ENCODE assay signal across 18 mouse cellular contexts in the genomic region with DNA sequence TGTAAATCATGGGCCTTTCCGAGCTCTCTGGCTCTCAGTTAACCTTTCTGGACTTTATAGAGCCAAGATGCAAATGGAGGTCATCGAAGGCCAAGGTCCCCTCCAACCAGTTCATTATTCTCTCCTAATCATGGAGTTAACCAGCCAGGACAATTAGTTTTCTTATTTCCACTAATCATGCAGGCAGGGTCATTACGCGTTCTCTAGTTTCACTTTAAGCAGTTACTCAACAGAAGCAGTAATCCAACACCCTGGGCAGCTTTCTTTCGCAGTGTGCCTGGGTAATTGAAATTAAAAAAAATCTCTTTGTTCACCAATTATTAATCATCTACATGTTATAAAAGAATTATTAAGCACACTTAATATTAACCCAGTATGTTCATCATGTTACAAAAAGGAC.
A peak's percentile ranks its signal among the peaks of the same experiment; 100 is the strongest.
DNase-seq lines count a peak whose midpoint lies in the region; ATAC-seq lines count a peak whose summit lies in the region.
"Had no signal": no experiment of that assay in that cellular context is flagged by ENCODE, and none has a peak within 500 bp of the region (broad histone marks: within the 10 kb centered on the region; RNA-seq: fewer than 3 reads in every experiment).

No protein-coding gene starts in this region.

- no peak overlapping the region for H3K9ac ChIP-seq in kidney, embryonic 14.5 days (ENCODE audit: low read depth, low read length)
- H3K9ac ChIP-seq in kidney, embryonic 16.5 days (replicated peaks; ENCODE audit: low read length), result no peak overlapping the region
- H3K9ac ChIP-seq in hindbrain, embryonic 16.5 days (ENCODE audit: low read depth, low read length), result no peak overlapping the region
- H3K9ac ChIP-seq: embryonic facial prominence, embryonic 13.5 days; forebrain, embryonic 13.5 days; forebrain, postnatal 0 days; heart, embryonic 12.5 days; hindbrain, embryonic 14.5 days had no signal

- WGBS in kidney, embryonic 14.5 days, result 35% methylated on average over 5 of the region's 5 CpGs
- WGBS in kidney, embryonic 16.5 days, result 37% methylated on average over 5 of the region's 5 CpGs
- WGBS in hindbrain, embryonic 16.5 days, result 73% methylated on average over 5 of the region's 5 CpGs

- H3K4me3 ChIP-seq in kidney, embryonic 14.5 days (ENCODE audit: low read length), result no peak overlapping the region
- H3K4me3 ChIP-seq in kidney, embryonic 16.5 days (ENCODE audit: low read length), result no peak overlapping the region
- no peak overlapping the region for H3K4me3 ChIP-seq in hindbrain, embryonic 16.5 days (ENCODE audit: low read length)
- H3K4me3 ChIP-seq: embryonic facial prominence, embryonic 13.5 days; forebrain, embryonic 13.5 days; heart, embryonic 12.5 days; hindbrain, embryonic 10.5 days had no signal

- no peaks in the 10 kb centered on the region for H3K4me1 ChIP-seq in kidney, embryonic 14.5 days (ENCODE audit: control insufficient read depth, insufficient read depth, low read length)
- H3K4me1 ChIP-seq in kidney, embryonic 16.5 days (ENCODE audit: insufficient read depth, low read length), result no peaks in the 10 kb centered on the region
- no peaks in the 10 kb centered on the region for H3K4me1 ChIP-seq in hindbrain, embryonic 16.5 days (ENCODE audit: control insufficient read depth, insufficient read depth, low read depth, low read length)
- H3K4me1 ChIP-seq: embryonic facial prominence, embryonic 13.5 days; heart, embryonic 12.5 days had no signal

- H3K27me3 ChIP-seq in kidney, embryonic 14.5 days (ENCODE audit: control insufficient read depth, insufficient read depth, low read length), result peaks cover 5% of the 10 kb centered on the region; the same call in 1 of the 2 replicates
- peaks cover 15% of the 10 kb centered on the region for H3K27me3 ChIP-seq in kidney, embryonic 16.5 days (ENCODE audit: insufficient read depth, low read length)
- H3K27me3 ChIP-seq in hindbrain, embryonic 16.5 days (replicated peaks; ENCODE audit: control insufficient read depth, insufficient read depth, low read length), result no peaks in the 10 kb centered on the region
- H3K27me3 ChIP-seq: embryonic facial prominence, embryonic 13.5 days; forebrain, embryonic 13.5 days; heart, embryonic 12.5 days had no signal

- peak; percentile 49; the same call in 1 of the 2 replicates for ATAC-seq in kidney, embryonic 14.5 days (ENCODE audit: low FRiP score, low TSS enrichment)
- ATAC-seq in kidney, embryonic 16.5 days (ENCODE audit: low FRiP score, low TSS enrichment), result peak; percentile 63; the same call in 1 of the 2 replicates
- no peak for ATAC-seq in hindbrain, embryonic 16.5 days
- ATAC-seq: forebrain, embryonic 13.5 days; forebrain, postnatal 0 days had no signal

- H3K27ac ChIP-seq in kidney, embryonic 14.5 days (ENCODE audit: low read depth, low read length), result no peak overlapping the region
- no peak overlapping the region for H3K27ac ChIP-seq in kidney, embryonic 16.5 days (ENCODE audit: low read length)
- no peak overlapping the region for H3K27ac ChIP-seq in hindbrain, embryonic 16.5 days (ENCODE audit: low read depth, low read length)
- H3K27ac ChIP-seq: embryonic facial prominence, embryonic 13.5 days; forebrain, embryonic 13.5 days; hindbrain, embryonic 10.5 days; hindbrain, embryonic 14.5 days had no signal

- H3K9me3 ChIP-seq in kidney, embryonic 14.5 days (ENCODE audit: control insufficient read depth, low read length), result no peaks in the 10 kb centered on the region
- H3K9me3 ChIP-seq in kidney, embryonic 16.5 days (ENCODE audit: low read length), result no peaks in the 10 kb centered on the region
- H3K9me3 ChIP-seq in hindbrain, embryonic 16.5 days (ENCODE audit: control insufficient read depth, low read length), result no peaks in the 10 kb centered on the region
- H3K9me3 ChIP-seq: embryonic facial prominence, embryonic 13.5 days; forebrain, embryonic 13.5 days; heart, embryonic 12.5 days; hindbrain, embryonic 10.5 days had no signal

- peak; percentile 6 for DNase-seq in kidney, adult 11 months
- DNase-seq in kidney, postnatal 4 days, result no peak
- DNase-seq in kidney, postnatal 14 days, result no peak
- no peak for DNase-seq in layer of hippocampus, postnatal 36 days
- DNase-seq: adrenal gland, postnatal 10 days; cerebellum, adult 11 months; cerebellum, adult 8-10 months; cerebellum, postnatal 14 days; forebrain, postnatal 0 days; gastrocnemius, postnatal 14 days had no signal

- H3K4me2 ChIP-seq in kidney, embryonic 14.5 days (replicated peaks; ENCODE audit: low read depth, low read length), result no peak overlapping the region
- no peak overlapping the region for H3K4me2 ChIP-seq in kidney, embryonic 16.5 days (replicated peaks; ENCODE audit: low read depth, low read length)
- H3K4me2 ChIP-seq in hindbrain, embryonic 16.5 days (ENCODE audit: low read length), result no peak overlapping the region
- H3K4me2 ChIP-seq: embryonic facial prominence, embryonic 13.5 days; forebrain, embryonic 13.5 days; heart, embryonic 12.5 days; hindbrain, embryonic 14.5 days had no signal

- no peaks in the 10 kb centered on the region for H3K36me3 ChIP-seq in kidney, embryonic 14.5 days (ENCODE audit: control insufficient read depth, insufficient read depth, low read length)
- no peaks in the 10 kb centered on the region for H3K36me3 ChIP-seq in kidney, embryonic 16.5 days (ENCODE audit: insufficient read depth, low read length)
- no peaks in the 10 kb centered on the region for H3K36me3 ChIP-seq in hindbrain, embryonic 16.5 days (ENCODE audit: control insufficient read depth, insufficient read depth, low read length)
- H3K36me3 ChIP-seq: embryonic facial prominence, embryonic 13.5 days; heart, embryonic 12.5 days; hindbrain, embryonic 10.5 days had no signal
